Mouse (Mus musculus) adrenal gland, postnatal 10 days (tissue): ENCODE measurements at regions not wholly inside any gene's neighbourhood (a gene's known extent, or its start where the extent isn't known, plus 50 kb on each side); places are given as distances from the start of the nearest gene placed in this dataset.

Experiments
- DNase-seq: peaks from one replicate; pipeline ENCODE4 v3.0.0; 2021; ENCODE audit warnings: mixed read lengths

GRCm38 (mm10) chr12:32653096-32653495 is 166.2 kb upstream of the Nampt start:
- DNase-seq: no peak

- DNase-seq: no peak
Measured at GRCm38 (mm10) chr12:32656194-32656593, 163.2 kb upstream of the Nampt start.

GRCm38 (mm10) chr12:32661782-32662413 is 157.4 kb upstream of the Nampt start:
- peak; percentile 71 for DNase-seq

GRCm38 (mm10) chr12:32666040-32666439 is 153.3 kb upstream of the Nampt start:
- no peak for DNase-seq

GRCm38 (mm10) chr12:32677908-32678307 is 141.4 kb upstream of the Nampt start:
- DNase-seq: peak; percentile 16

- peak; percentile 37 for DNase-seq
Measured at GRCm38 (mm10) chr12:32678756-32679155, 140.6 kb upstream of the Nampt start.

- no peak for DNase-seq
Measured at GRCm38 (mm10) chr12:32681910-32682309, 137.4 kb upstream of the Nampt start.

GRCm38 (mm10) chr12:32683375-32683774 is 136.0 kb upstream of the Nampt start:
- no peak for DNase-seq

- DNase-seq: no peak
Measured at GRCm38 (mm10) chr12:32685788-32686385, 133.5 kb upstream of the Nampt start.

- peak; percentile 72 for DNase-seq
Measured at GRCm38 (mm10) chr12:32689361-32689760, 130.0 kb upstream of the Nampt start.

GRCm38 (mm10) chr12:32690096-32690495 is 129.2 kb upstream of the Nampt start:
- no peak for DNase-seq

- peak; percentile 45 for DNase-seq
Measured at GRCm38 (mm10) chr12:32692081-32692819, 127.1 kb upstream of the Nampt start.

- no peak for DNase-seq
Measured at GRCm38 (mm10) chr12:32692962-32693361, 126.4 kb upstream of the Nampt start.

GRCm38 (mm10) chr12:32693678-32694077 is 125.7 kb upstream of the Nampt start:
- no peak for DNase-seq

GRCm38 (mm10) chr12:32696832-32697231 is 122.5 kb upstream of the Nampt start:
- DNase-seq: no peak

- peak; percentile 44 for DNase-seq
Measured at GRCm38 (mm10) chr12:32709188-32709587, 110.2 kb upstream of the Nampt start.

GRCm38 (mm10) chr12:32717129-32717921 is 102.0 kb upstream of the Nampt start:
- DNase-seq: peak; percentile 88

- DNase-seq: no peak
Measured at GRCm38 (mm10) chr12:32719203-32719602, 100.1 kb upstream of the Nampt start.

GRCm38 (mm10) chr12:32724451-32725188 is 94.7 kb upstream of the Nampt start:
- peak; percentile 49 for DNase-seq

GRCm38 (mm10) chr12:32727539-32727938 is 91.8 kb upstream of the Nampt start:
- no peak for DNase-seq

- DNase-seq: no peak
Measured at GRCm38 (mm10) chr12:32728425-32728824, 90.9 kb upstream of the Nampt start.

- no peak for DNase-seq
Measured at GRCm38 (mm10) chr12:32735224-32735623, 84.1 kb upstream of the Nampt start.
